Mouse (Mus musculus) neural tube, embryonic 12.5 days (tissue): ENCODE measurements around the gene Ccdc102a. TPM values are rescaled to one million over a fixed set of nuclear protein-coding genes. Genes with fewer than 3 reads are reported as not detected.
"Not testable (repeated sequence)": the region's sequence is repeated elsewhere in the genome, so short reads cannot be mapped to it uniquely, and the experiment has no call there.

Experiments used
- ATAC-seq: fragments of 200-750 bp; cut with Nextera tagmentation; 2 replicates; pipeline ENCODE4 v1.8.0; 2017; ENCODE audit warnings: low read depth, mild to moderate bottlenecking, moderate TSS enrichment, moderate library complexity; ENCODE audit not compliant: low FRiP score
- H3K27ac ChIP-seq: fragments of 300-500 bp; sonication (generic); 2 replicates; pipeline ENCODE4 v1.5.1; 2016
- H3K27me3 ChIP-seq: fragments of 300-500 bp; sonication (generic); replicated peaks from 2 replicates; pipeline ENCODE4 v1.6.1; 2016; ENCODE audit warnings: mild to moderate bottlenecking
- H3K36me3 ChIP-seq: fragments of 300-500 bp; sonication (generic); 2 replicates; pipeline ENCODE4 v1.6.1; 2016; ENCODE audit warnings: mild to moderate bottlenecking
- H3K4me1 ChIP-seq: fragments of 300-500 bp; sonication (generic); 2 replicates; pipeline ENCODE4 v1.6.1; 2016
- H3K4me2 ChIP-seq: fragments of 300-500 bp; sonication (generic); replicated peaks from 2 replicates; pipeline ENCODE4 v1.6.1; 2016; ENCODE audit warnings: mild to moderate bottlenecking
- H3K4me3 ChIP-seq: fragments of 300-500 bp; sonication (generic); 2 replicates; pipeline ENCODE4 v1.5.1; 2016
- H3K9ac ChIP-seq: fragments of 300-500 bp; sonication (generic); 2 replicates; pipeline ENCODE4 v1.6.1; 2016; ENCODE audit warnings: mild to moderate bottlenecking
- H3K9me3 ChIP-seq: fragments of 300-500 bp; sonication (generic); 2 replicates; pipeline ENCODE4 v1.6.1; 2016; ENCODE audit warnings: mild to moderate bottlenecking
- WGBS: fragments of 180-500 bp; shearing (Covaris S2); methylation state at CpG from one replicate; pipeline ENCODE4 v1.1.7; 2016; 5-methylcytosine and 5-hydroxymethylcytosine counted together
- polyA plus RNA-seq: library from polyadenylated mRNA; unstranded; fragments of >200 nt; fragmentation: Nextera tagmentation; extraction: Ambion mirVana; gene quantifications from 2 replicates; pipeline ENCODE4 v1.2.1, GENCODE M21; 2016

Gene Ccdc102a
- polyA plus RNA-seq, 1 experiment from 2014 or later, result 18.9 TPM

GRCm38 (mm10) chr8:94870474-94871107, 47.3 kb downstream of the Ccdc102a start:
- Histone ChIP-seq H3K9me3 (no peaks in the 10 kb centered on the region), H3K27ac (no peak overlapping the region), H3K36me3 (peaks cover 16% of the 10 kb centered on the region), H3K9ac (peak overlapping the region; percentile 67), H3K27me3 (peaks cover 30% of the 10 kb centered on the region), H3K4me3 (peak overlapping the region; percentile 51), H3K4me2 (peak overlapping the region; percentile 75), H3K4me1 (peaks cover 51% of the 10 kb centered on the region)
- peak; percentile 10; the same call in 1 of the 2 replicates for ATAC-seq
- whole genome bisulfite sequencing, result 2% methylated on average over 22 of the region's 22 CpGs

GRCm38 (mm10) chr8:94870003-94870402, 47.9 kb downstream of the Ccdc102a start:
- Histone ChIP-seq H3K27me3 (peaks cover 24% of the 10 kb centered on the region), H3K4me2 (peak overlapping the region; percentile 75), H3K4me3 (peak overlapping the region; percentile 51), H3K4me1 (peaks cover 45% of the 10 kb centered on the region), H3K9me3 (no peaks in the 10 kb centered on the region), H3K9ac (peak overlapping the region; percentile 67), H3K36me3 (peaks cover 22% of the 10 kb centered on the region), H3K27ac (no peak overlapping the region)
- no peak for ATAC-seq
- 23% methylated on average over 4 of the region's 4 CpGs for WGBS

- no peak overlapping the region for H3K27ac ChIP-seq
- 60% methylated on average over 7 of the region's 7 CpGs for WGBS
- H3K4me2 ChIP-seq, result peak overlapping the region; percentile 75
- peak overlapping the region; percentile 67; the same call in 1 of the 2 replicates for H3K9ac ChIP-seq
- H3K9me3 ChIP-seq, result no peaks in the 10 kb centered on the region
- H3K4me3 ChIP-seq, result peak overlapping the region; percentile 51; the same call in 1 of the 2 replicates
- H3K27me3 ChIP-seq, result peaks cover 15% of the 10 kb centered on the region; the same call in 1 of the 2 replicates
- no peak for ATAC-seq
- peaks cover 30% of the 10 kb centered on the region for H3K36me3 ChIP-seq
- peaks cover 44% of the 10 kb centered on the region for H3K4me1 ChIP-seq
These were observed 48.8 kb downstream of the Ccdc102a start for GRCm38 (mm10) chr8:94869146-94869545.

- Histone ChIP-seq H3K9ac (no peak overlapping the region), H3K4me3 (no peak overlapping the region), H3K36me3 (peaks cover 51% of the 10 kb centered on the region), H3K4me1 (peaks cover 37% of the 10 kb centered on the region), H3K27ac (no peak overlapping the region), H3K9me3 (no peaks in the 10 kb centered on the region), H3K4me2 (no peak overlapping the region), H3K27me3 (peaks cover 13% of the 10 kb centered on the region; the same call in 1 of the 2 replicates)
- no peak for ATAC-seq
- WGBS, result 90% methylated on average over 9 of the region's 9 CpGs
These were observed 51.0 kb downstream of the Ccdc102a start for GRCm38 (mm10) chr8:94866921-94867320.

GRCm38 (mm10) chr8:94865292-94865691, 52.6 kb downstream of the Ccdc102a start:
- ATAC-seq, result no peak
- Histone ChIP-seq H3K4me3 (no peak overlapping the region), H3K9me3 (no peaks in the 10 kb centered on the region), H3K36me3 (peaks cover 60% of the 10 kb centered on the region), H3K4me2 (no peak overlapping the region), H3K27ac (no peak overlapping the region), H3K27me3 (peaks cover 11% of the 10 kb centered on the region; the same call in 1 of the 2 replicates), H3K9ac (no peak overlapping the region), H3K4me1 (peaks cover 21% of the 10 kb centered on the region)
- WGBS, result 80% methylated on average over 10 of the region's 10 CpGs

- Histone ChIP-seq H3K4me2 (no peak overlapping the region), H3K27me3 (no peaks in the 10 kb centered on the region), H3K27ac (no peak overlapping the region), H3K36me3 (peaks cover 64% of the 10 kb centered on the region), H3K4me3 (no peak overlapping the region), H3K9me3 (no peaks in the 10 kb centered on the region), H3K9ac (no peak overlapping the region), H3K4me1 (peaks cover 9% of the 10 kb centered on the region)
- WGBS, result 75% methylated on average over 10 of the region's 10 CpGs
- ATAC-seq, result no peak
These were observed 53.8 kb downstream of the Ccdc102a start for GRCm38 (mm10) chr8:94863897-94864673.

- peaks cover 4% of the 10 kb centered on the region for H3K4me1 ChIP-seq
- H3K27ac ChIP-seq, result no peak overlapping the region
- no peaks in the 10 kb centered on the region for H3K27me3 ChIP-seq
- H3K4me3 ChIP-seq, result no peak overlapping the region
- ATAC-seq, result no peak
- WGBS, result 93% methylated on average over 12 of the region's 12 CpGs
- H3K9ac ChIP-seq, result no peak overlapping the region
- peaks cover 64% of the 10 kb centered on the region for H3K36me3 ChIP-seq
- H3K9me3 ChIP-seq, result no peaks in the 10 kb centered on the region
- no peak overlapping the region for H3K4me2 ChIP-seq
These were observed 55.2 kb downstream of the Ccdc102a start for GRCm38 (mm10) chr8:94862487-94863220.

GRCm38 (mm10) chr8:94861352-94861910, 56.5 kb downstream of the Ccdc102a start:
- Histone ChIP-seq H3K4me3 (no peak overlapping the region), H3K4me2 (no peak overlapping the region), H3K27me3 (no peaks in the 10 kb centered on the region), H3K9me3 (no peaks in the 10 kb centered on the region), H3K9ac (no peak overlapping the region), H3K27ac (no peak overlapping the region), H3K36me3 (peaks cover 57% of the 10 kb centered on the region), H3K4me1 (peaks cover 4% of the 10 kb centered on the region)
- 83% methylated on average over 8 of the region's 8 CpGs for WGBS
- no peak for ATAC-seq

GRCm38 (mm10) chr8:94857346-94858173, 60.3 kb downstream of the Ccdc102a start, which contains the start of gene Polr2c:
Gene Polr2c (plus strand): TSS chr8:94857450.
- Histone ChIP-seq H3K9me3 (no peaks in the 10 kb centered on the region), H3K27ac (0 out of 2 replicates have a peak within 1 kb of the TSS, but pooled peaks have one; percentile 37), H3K9ac (peak within 1 kb of the TSS; percentile 96), H3K4me2 (peak within 1 kb of the TSS; percentile 67), H3K4me1 (peaks cover 4% of the 10 kb centered on the region), H3K27me3 (no peaks in the 10 kb centered on the region), H3K36me3 (peaks cover 42% of the 10 kb centered on the region), H3K4me3 (peak within 1 kb of the TSS; percentile 94)
- ATAC-seq, result peak; percentile 83
- under 1% methylated on average over 68 of the region's 68 CpGs for WGBS

GRCm38 (mm10) chr8:94857011-94857345, 60.9 kb downstream of the Ccdc102a start:
- peak; percentile 18; the same call in 1 of the 2 replicates for ATAC-seq
- no peak overlapping the region for H3K27ac ChIP-seq
- peaks cover 4% of the 10 kb centered on the region for H3K4me1 ChIP-seq
- H3K4me2 ChIP-seq, result peak overlapping the region; percentile 67
- H3K4me3 ChIP-seq, result peak overlapping the region; percentile 94; the same call in 1 of the 2 replicates
- no peaks in the 10 kb centered on the region for H3K27me3 ChIP-seq
- WGBS, result 34% methylated on average over 5 of the region's 5 CpGs
- no peaks in the 10 kb centered on the region for H3K9me3 ChIP-seq
- H3K9ac ChIP-seq, result no peak overlapping the region; the same call in 1 of the 2 replicates
- H3K36me3 ChIP-seq, result peaks cover 40% of the 10 kb centered on the region

- not testable (repeated sequence) for H3K27me3 ChIP-seq, H3K9me3 ChIP-seq, H3K4me1 ChIP-seq, H3K4me3 ChIP-seq, H3K27ac ChIP-seq, H3K4me2 ChIP-seq, ATAC-seq, H3K9ac ChIP-seq
- 89% methylated on average over 11 of the region's 11 CpGs for WGBS
- H3K36me3 ChIP-seq, result peaks cover 45% of the 10 kb centered on the region
These were observed 63.1 kb downstream of the Ccdc102a start for GRCm38 (mm10) chr8:94854761-94855160.
